Comparison of ENCODE assay signal across 27 mouse cellular contexts in genomic region chr6:90688003-90688402, GRCm38 (mm10).
DNase-seq lines count a peak whose midpoint lies in the region; ATAC-seq lines count a peak whose summit lies in the region.
"Had no signal": no experiment of that assay in that cellular context is flagged by ENCODE, and none has a peak within 500 bp of the region (broad histone marks: within the 10 kb centered on the region; RNA-seq: fewer than 3 reads in every experiment).

No protein-coding gene starts in this region.

- ATAC-seq in heart, embryonic 11.5 days (replicated peaks; ENCODE audit: insufficient number of reproducible peaks, low FRiP score, low TSS enrichment), result no peak
- ATAC-seq in heart, embryonic 16.5 days (replicated peaks; ENCODE audit: extremely low read depth, insufficient read depth, low FRiP score), result no peak
- ATAC-seq: forebrain, embryonic 14.5 days; hindbrain, postnatal 0 days; intestine, embryonic 15.5 days; liver, embryonic 12.5 days; liver, postnatal 0 days; midbrain, embryonic 13.5 days had no signal

- no peak overlapping the region for H3K4me3 ChIP-seq in heart, embryonic 11.5 days (ENCODE audit: low read depth, low read length)
- no peak overlapping the region for H3K4me3 ChIP-seq in heart, embryonic 16.5 days (ENCODE audit: low read length)
- H3K4me3 ChIP-seq: hindbrain, embryonic 12.5 days; intestine, embryonic 15.5 days; liver, embryonic 12.5 days; midbrain, embryonic 13.5 days; neural tube, embryonic 13.5 days had no signal

- H3K9ac ChIP-seq in heart, embryonic 11.5 days (ENCODE audit: low read depth, low read length), result 0 out of 2 replicates have a peak overlapping the region, but pooled peaks have one; percentile 34
- H3K9ac ChIP-seq in heart, embryonic 16.5 days (ENCODE audit: low read length), result no peak overlapping the region; the same call in 1 of the 2 replicates
- H3K9ac ChIP-seq: hindbrain, embryonic 12.5 days; intestine, embryonic 15.5 days; liver, embryonic 12.5 days; liver, postnatal 0 days; midbrain, embryonic 13.5 days; neural tube, embryonic 13.5 days had no signal

- no peak overlapping the region for H3K4me2 ChIP-seq in heart, embryonic 11.5 days
- H3K4me2 ChIP-seq in heart, embryonic 16.5 days (ENCODE audit: low read depth, low read length), result no peak overlapping the region
- H3K4me2 ChIP-seq: hindbrain, embryonic 12.5 days; intestine, embryonic 15.5 days; liver, embryonic 12.5 days; midbrain, embryonic 13.5 days; neural tube, embryonic 13.5 days had no signal

- 92% methylated on average over 6 of the region's 6 CpGs for WGBS in heart, embryonic 11.5 days (ENCODE audit: insufficient replicate concordance)
- WGBS in heart, embryonic 16.5 days, result 95% methylated on average over 6 of the region's 6 CpGs

- no peaks in the 10 kb centered on the region for H3K27me3 ChIP-seq in heart, embryonic 11.5 days (ENCODE audit: control insufficient read depth, insufficient read depth, low read length)
- no peaks in the 10 kb centered on the region for H3K27me3 ChIP-seq in heart, embryonic 16.5 days (ENCODE audit: control insufficient read depth, insufficient read depth, low read length)
- H3K27me3 ChIP-seq: hindbrain, embryonic 12.5 days; intestine, embryonic 15.5 days; liver, embryonic 12.5 days; midbrain, embryonic 13.5 days; neural tube, embryonic 13.5 days had no signal

- H3K9me3 ChIP-seq in heart, embryonic 11.5 days (replicated peaks; ENCODE audit: control insufficient read depth, low read length), result no peaks in the 10 kb centered on the region
- H3K9me3 ChIP-seq in heart, embryonic 16.5 days (replicated peaks; ENCODE audit: control insufficient read depth, low read length), result no peaks in the 10 kb centered on the region
- H3K9me3 ChIP-seq: hindbrain, embryonic 12.5 days; intestine, embryonic 15.5 days; liver, embryonic 12.5 days; midbrain, embryonic 13.5 days; neural tube, embryonic 13.5 days had no signal

- H3K4me1 ChIP-seq in heart, embryonic 11.5 days (ENCODE audit: control insufficient read depth, insufficient read depth, low read length), result peaks cover 51% of the 10 kb centered on the region
- peaks cover 44% of the 10 kb centered on the region for H3K4me1 ChIP-seq in heart, embryonic 16.5 days (ENCODE audit: control insufficient read depth, insufficient read depth, low read length)
- H3K4me1 ChIP-seq: midbrain, embryonic 13.5 days had no signal

- H3K36me3 ChIP-seq in heart, embryonic 11.5 days (ENCODE audit: control insufficient read depth, insufficient read depth, low read length), result peaks cover 25% of the 10 kb centered on the region
- peaks cover 30% of the 10 kb centered on the region for H3K36me3 ChIP-seq in heart, embryonic 16.5 days (ENCODE audit: control insufficient read depth, insufficient read depth)

- peak overlapping the region; percentile 82 for H3K27ac ChIP-seq in heart, embryonic 11.5 days (ENCODE audit: low read depth, low read length)
- H3K27ac ChIP-seq in heart, embryonic 16.5 days (ENCODE audit: low read length), result peak overlapping the region; percentile 91
- H3K27ac ChIP-seq: hindbrain, embryonic 12.5 days; hindbrain, postnatal 0 days; intestine, embryonic 15.5 days; kidney, postnatal 0 days; liver, embryonic 12.5 days; midbrain, embryonic 13.5 days; neural tube, embryonic 13.5 days; stomach, postnatal 0 days had no signal

- intact Hi-C loops in heart, postnatal 10 days (cut with DNase I), result no loop called here
- intact Hi-C loops in left cerebral cortex, postnatal 10 days (cut with DNase I), result no loop called here

- DNase-seq in heart, postnatal 10 days, result no peak
- no peak for DNase-seq in heart, adult 18-20 months
- peak; percentile 26 for DNase-seq in NIH3T3 (ENCODE audit: low read depth)
- DNase-seq in kidney, adult 11 months, result no peak
- no peak for DNase-seq in left cerebral cortex, postnatal 10 days (ENCODE audit: extremely low spot score in 1 of 2, low spot score in 2 of 2)
- DNase-seq: adrenal gland, postnatal 14 days; cerebellum, adult 8-10 months; cerebellum, postnatal 36 days; kidney, adult 8-10 months; kidney, postnatal 4 days; left cerebral cortex, postnatal 4 days; liver, postnatal 0 days; lung, postnatal 36 days; right cerebral cortex, postnatal 4 days; thymus, adult 18-20 months; thymus, postnatal 25 days had no signal
